Mouse (Mus musculus): ENCODE measurements around the gene Sort1.

DNA sequence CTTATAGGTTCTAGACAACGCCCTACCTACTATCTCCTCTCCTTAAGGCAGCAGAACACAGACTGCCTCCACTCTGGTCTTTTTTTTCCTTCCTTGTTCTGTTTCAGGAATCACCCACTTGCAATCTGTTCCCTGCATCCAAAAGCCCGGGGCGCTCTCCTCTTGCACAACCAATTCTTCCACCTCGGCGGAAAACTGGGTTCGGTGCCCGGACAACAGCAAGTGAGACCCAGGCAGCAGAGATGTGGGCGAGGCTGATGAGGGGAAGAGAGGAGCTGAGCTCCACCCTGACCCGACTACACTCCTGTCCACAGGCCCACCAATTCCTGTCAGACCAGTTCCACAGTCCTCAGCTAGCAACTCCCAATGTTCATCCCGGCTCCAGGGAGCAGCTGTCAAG is 102.3 kb downstream of the Sort1 start:
- no peak for TF ChIP-seq POLR2A (IDR thresholded peaks at IDR 0.05; ENCODE audit: borderline replicate concordance, extremely low read depth, low read depth, low read length)
- no peak for TF ChIP-seq CTCF (IDR thresholded peaks at IDR 0.05; ENCODE audit: insufficient read depth, low read length)

All from lung, adult 2 months (tissue).